In genomic region chr16:12890545-12890944, GRCm38 (mm10) we compare ENCODE assay signal across 22 mouse cellular contexts.
DNase-seq lines count a peak whose midpoint lies in the region; ATAC-seq lines count a peak whose summit lies in the region.
"Had no signal": no experiment of that assay in that cellular context is flagged by ENCODE, and none has a peak within 500 bp of the region (broad histone marks: within the 10 kb centered on the region; RNA-seq: fewer than 3 reads in every experiment).

No protein-coding gene starts in this region.

- H3K27ac ChIP-seq in heart, embryonic 12.5 days (ENCODE audit: poor library complexity, severe bottlenecking) = no peak overlapping the region
- H3K27ac ChIP-seq in forebrain, embryonic 13.5 days = no peak overlapping the region
- H3K27ac ChIP-seq in neural tube, embryonic 15.5 days (replicated peaks) = no peak overlapping the region
- H3K27ac ChIP-seq: embryonic facial prominence, embryonic 13.5 days; embryonic facial prominence, embryonic 15.5 days; forebrain, embryonic 10.5 days; forebrain, embryonic 12.5 days; forebrain, embryonic 15.5 days had no signal

- H3K36me3 ChIP-seq in heart, embryonic 12.5 days = no peaks in the 10 kb centered on the region
- H3K36me3 ChIP-seq in forebrain, embryonic 13.5 days (ENCODE audit: poor library complexity, severe bottlenecking) = no peaks in the 10 kb centered on the region
- no peaks in the 10 kb centered on the region for H3K36me3 ChIP-seq in neural tube, embryonic 15.5 days
- H3K36me3 ChIP-seq: embryonic facial prominence, embryonic 13.5 days; embryonic facial prominence, embryonic 15.5 days; forebrain, embryonic 10.5 days; forebrain, embryonic 12.5 days; forebrain, embryonic 15.5 days had no signal

- WGBS in heart, embryonic 12.5 days = 53% methylated on average over 3 of the region's 3 CpGs
- 88% methylated on average over 3 of the region's 3 CpGs for WGBS in forebrain, embryonic 13.5 days
- WGBS in neural tube, embryonic 15.5 days = 87% methylated on average over 3 of the region's 3 CpGs

- H3K4me1 ChIP-seq in heart, embryonic 12.5 days (replicated peaks) = peaks cover 13% of the 10 kb centered on the region
- H3K4me1 ChIP-seq in forebrain, embryonic 13.5 days = peaks cover 20% of the 10 kb centered on the region
- H3K4me1 ChIP-seq in neural tube, embryonic 15.5 days = no peaks in the 10 kb centered on the region
- H3K4me1 ChIP-seq: embryonic facial prominence, embryonic 15.5 days had no signal

- no peaks in the 10 kb centered on the region for H3K27me3 ChIP-seq in heart, embryonic 12.5 days (replicated peaks)
- H3K27me3 ChIP-seq in forebrain, embryonic 13.5 days = no peaks in the 10 kb centered on the region
- no peaks in the 10 kb centered on the region for H3K27me3 ChIP-seq in neural tube, embryonic 15.5 days (replicated peaks)
- H3K27me3 ChIP-seq: embryonic facial prominence, embryonic 13.5 days; embryonic facial prominence, embryonic 15.5 days; forebrain, embryonic 12.5 days; forebrain, embryonic 15.5 days had no signal

- ATAC-seq in heart, embryonic 12.5 days (ENCODE audit: insufficient number of reproducible peaks, low FRiP score) = no peak
- 0 out of 2 replicates have a peak, but pooled peaks have one; percentile 54 for ATAC-seq in common myeloid progenitor, adult 5-6 weeks (replicated peaks; ENCODE audit: low read depth, poor library complexity, severe bottlenecking)
- ATAC-seq in megakaryocyte progenitor cell, adult 5-6 weeks (replicated peaks; ENCODE audit: poor library complexity) = peak; percentile 49; the same call in 1 of the 2 replicates
- no peak for ATAC-seq in forebrain, embryonic 13.5 days
- ATAC-seq in neural tube, embryonic 15.5 days (ENCODE audit: low FRiP score) = no peak
- ATAC-seq: forebrain, embryonic 15.5 days; forebrain, postnatal 0 days had no signal

- no peak overlapping the region for H3K4me2 ChIP-seq in heart, embryonic 12.5 days
- no peak overlapping the region for H3K4me2 ChIP-seq in forebrain, embryonic 13.5 days
- no peak overlapping the region for H3K4me2 ChIP-seq in neural tube, embryonic 15.5 days
- H3K4me2 ChIP-seq: embryonic facial prominence, embryonic 13.5 days; embryonic facial prominence, embryonic 15.5 days; forebrain, embryonic 12.5 days; forebrain, embryonic 15.5 days had no signal

- no peaks in the 10 kb centered on the region for H3K9me3 ChIP-seq in heart, embryonic 12.5 days (replicated peaks)
- H3K9me3 ChIP-seq in forebrain, embryonic 13.5 days (replicated peaks) = no peaks in the 10 kb centered on the region
- H3K9me3 ChIP-seq in neural tube, embryonic 15.5 days (replicated peaks) = no peaks in the 10 kb centered on the region
- H3K9me3 ChIP-seq: embryonic facial prominence, embryonic 13.5 days; embryonic facial prominence, embryonic 15.5 days; forebrain, embryonic 10.5 days; forebrain, embryonic 12.5 days; forebrain, embryonic 15.5 days had no signal

- H3K9ac ChIP-seq in heart, embryonic 12.5 days = no peak overlapping the region
- no peak overlapping the region for H3K9ac ChIP-seq in forebrain, embryonic 13.5 days
- H3K9ac ChIP-seq in neural tube, embryonic 15.5 days (replicated peaks) = no peak overlapping the region
- H3K9ac ChIP-seq: embryonic facial prominence, embryonic 13.5 days; embryonic facial prominence, embryonic 15.5 days; forebrain, embryonic 12.5 days; forebrain, embryonic 15.5 days; forebrain, postnatal 0 days had no signal

- peak; percentile 45 for DNase-seq in heart, adult 11 months
- DNase-seq: adrenal gland, adult 2 months; adrenal gland, postnatal 10 days; adrenal gland, postnatal 25 days; cerebellum, adult 11-12 months; cerebellum, adult 2 months; cerebellum, adult 9-10 months; cerebellum, postnatal 10 days; cerebellum, postnatal 25 days; embryo, embryonic 11 days; forebrain, postnatal 0 days had no signal

- H3K4me3 ChIP-seq in heart, embryonic 12.5 days = no peak overlapping the region
- H3K4me3 ChIP-seq in forebrain, embryonic 13.5 days = no peak overlapping the region
- no peak overlapping the region for H3K4me3 ChIP-seq in neural tube, embryonic 15.5 days (replicated peaks)
- H3K4me3 ChIP-seq: embryonic facial prominence, embryonic 13.5 days; embryonic facial prominence, embryonic 15.5 days; erythroblast, embryonic 14.5 days; forebrain, embryonic 10.5 days; forebrain, embryonic 12.5 days; forebrain, embryonic 15.5 days had no signal

Comparison
In these comparisons a context has a peak if more than half of its experiments do, and no peak if none do; other contexts are left out.
1. ATAC-seq: peak in common myeloid progenitor, adult 5-6 weeks (single experiment) and megakaryocyte progenitor cell, adult 5-6 weeks (single experiment); none in heart, embryonic 12.5 days (single experiment), forebrain, embryonic 13.5 days (single experiment) and neural tube, embryonic 15.5 days (single experiment).